Mouse (Mus musculus): ENCODE data around the gene Rpgrip1l. TPM values are rescaled to one million over a fixed set of nuclear protein-coding genes. Genes with fewer than 3 reads are reported as not detected.

Rpgrip1l gene
- total RNA-seq, 1 experiment from 2014 or later: 1.6 TPM

- ATAC-seq (replicated peaks; ENCODE audit: insufficient number of reproducible peaks, low FRiP score, low TSS enrichment, poor library complexity, severe bottlenecking): no peak
These were observed 135.4 kb downstream of the Rpgrip1l start for GRCm38 (mm10) chr8:91177708-91178107.

GRCm38 (mm10) chr8:91176176-91176575 lies 136.9 kb downstream of the Rpgrip1l start:
- no peak for ATAC-seq (replicated peaks; ENCODE audit: insufficient number of reproducible peaks, low FRiP score, low TSS enrichment, poor library complexity, severe bottlenecking)

DNA sequence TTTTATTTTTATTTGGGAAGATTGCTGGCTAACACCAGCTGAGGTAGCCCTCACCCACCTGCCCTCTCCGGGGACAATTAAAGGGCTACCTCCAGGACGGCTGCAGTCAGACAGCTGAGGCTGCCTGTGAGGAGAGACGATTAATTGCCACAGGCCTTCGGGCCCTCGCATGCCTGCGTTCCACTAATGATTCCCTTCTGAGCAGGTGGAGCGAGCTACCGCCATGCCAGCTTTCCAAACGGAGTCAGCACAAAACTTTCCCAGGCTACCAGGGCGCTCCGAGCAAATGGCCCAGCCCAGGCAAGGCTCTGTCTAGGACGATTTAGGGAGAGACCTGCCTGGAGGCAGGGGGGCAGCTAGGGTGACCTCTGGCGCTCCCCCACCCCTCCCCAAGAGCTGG lies 141.5 kb downstream of the Rpgrip1l start:
- ATAC-seq (replicated peaks; ENCODE audit: insufficient number of reproducible peaks, low FRiP score, low TSS enrichment, poor library complexity, severe bottlenecking): no peak

GRCm38 (mm10) chr8:91170914-91171313 lies 142.1 kb downstream of the Rpgrip1l start:
- no peak for ATAC-seq (replicated peaks; ENCODE audit: insufficient number of reproducible peaks, low FRiP score, low TSS enrichment, poor library complexity, severe bottlenecking)

DNA sequence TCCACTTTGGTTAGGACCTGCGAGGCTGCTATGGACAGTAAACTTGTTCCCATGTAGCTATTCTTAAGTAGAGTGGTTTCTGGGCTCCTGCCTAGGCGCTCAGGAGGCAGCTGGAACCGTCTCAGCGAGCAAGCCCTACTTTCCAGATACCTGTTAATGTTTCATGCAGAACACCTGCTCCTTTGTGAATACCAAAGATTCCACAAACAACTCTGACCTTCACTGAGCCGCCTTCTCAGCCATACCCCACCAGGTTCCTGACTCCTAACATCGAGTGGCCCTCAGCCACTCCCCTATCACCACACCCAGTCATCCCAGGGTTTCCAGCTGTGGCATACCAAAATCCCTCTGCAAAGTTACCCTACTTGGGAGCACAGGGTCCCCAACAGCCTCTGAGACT lies 142.9 kb downstream of the Rpgrip1l start:
- no peak for ATAC-seq (replicated peaks; ENCODE audit: insufficient number of reproducible peaks, low FRiP score, low TSS enrichment, poor library complexity, severe bottlenecking)

Other genes starting within 250 kb of the Rpgrip1l start
- 90.9 to 162 TPM (median 105 TPM) in 3 replicates for gene Rbl2, start 243.2 kb downstream of the Rpgrip1l start, total RNA-seq (2017)
- gene Aktip, start 113.3 kb downstream of the Rpgrip1l start, total RNA-seq (2017): 8.2 to 13.7 TPM (median 11.8 TPM) in 3 replicates
- 12.3 to 36.6 TPM (median 17.9 TPM) in 3 replicates for gene Fto, start 263 bp upstream of the Rpgrip1l start, total RNA-seq (2017)

All from monocyte, adult 5-6 weeks (primary cell).